Mouse (Mus musculus): ENCODE results near the gene Rtl10.

- TF ChIP-seq CHD2 (IDR thresholded peaks at IDR 0.05; ENCODE audit: low read depth, low read length) (no peak), MAFK (IDR thresholded peaks at IDR 0.05; ENCODE audit: insufficient read depth, low read depth, low read length) (no peak), ZNF384 (IDR thresholded peaks at IDR 0.05; ENCODE audit: low read depth, low read length) (no peak), ZC3H11A (IDR thresholded peaks at IDR 0.05; ENCODE audit: borderline replicate concordance, low read depth, low read length) (no peak), HCFC1 (IDR thresholded peaks at IDR 0.05; ENCODE audit: borderline replicate concordance, insufficient read depth, low read length) (no peak)
These were observed 19.0 kb upstream of the Rtl10 start for GRCm38 (mm10) chr16:18479667-18480066.

Data from ES-E14 (cell line).